Mouse (Mus musculus): ENCODE measurements around the gene Ppp1cc. TPM values are rescaled to one million over a fixed set of nuclear protein-coding genes. Genes with fewer than 3 reads are reported as not detected.
"Not testable (repeated sequence)": the region's sequence is repeated elsewhere in the genome, so short reads cannot be mapped to it uniquely, and the experiment has no call there.

Ppp1cc gene
- polyA plus RNA-seq, 1 experiment from 2014 or later: 137 TPM

DNA sequence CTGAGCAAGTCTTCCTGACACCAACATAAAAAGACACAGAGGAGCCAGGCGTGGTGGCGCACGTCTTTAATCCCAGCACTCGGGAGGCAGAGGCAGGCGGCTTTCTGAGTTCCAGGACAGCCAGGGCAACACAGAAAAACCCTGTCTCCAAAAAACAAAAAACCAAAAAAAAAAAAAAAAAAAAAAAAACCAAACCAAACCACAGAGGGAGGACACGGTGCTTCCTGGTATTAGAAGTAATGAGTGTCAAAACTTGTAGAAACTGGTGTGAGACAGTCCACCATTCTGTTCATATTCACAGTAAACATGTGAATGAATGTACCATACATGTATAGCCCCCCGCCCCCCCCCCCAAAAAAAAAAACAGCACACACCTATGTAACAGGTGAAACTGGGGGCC, 17.9 kb downstream of the Ppp1cc start:
- H3K4me3 ChIP-seq (ENCODE audit: low read depth, low read length): no peak overlapping the region
- no peaks in the 10 kb centered on the region for H3K4me1 ChIP-seq (ENCODE audit: insufficient read depth, low read depth, low read length)
- H3K36me3 ChIP-seq (ENCODE audit: insufficient read depth, low read length): peaks cover 15% of the 10 kb centered on the region; the same call in 1 of the 2 replicates
- TF ChIP-seq CTCF (IDR thresholded peaks at IDR 0.05) (no peak), EP300 (IDR thresholded peaks at IDR 0.05) (no peak)
- 83% methylated on average over 7 of the region's 7 CpGs for WGBS
- H3K9ac ChIP-seq (replicated peaks; ENCODE audit: low read depth): no peak overlapping the region
- DNase-seq (ENCODE audit: low spot score) (no peak), ATAC-seq (no peak)
- H3K27ac ChIP-seq (ENCODE audit: low read length): no peak overlapping the region
- H3K27me3 ChIP-seq (replicated peaks; ENCODE audit: insufficient read depth, low read length): no peaks in the 10 kb centered on the region
- no peaks in the 10 kb centered on the region for H3K9me3 ChIP-seq (ENCODE audit: low read length)
- no peak overlapping the region for H3K4me2 ChIP-seq (replicated peaks; ENCODE audit: low read depth, low read length)

DNA sequence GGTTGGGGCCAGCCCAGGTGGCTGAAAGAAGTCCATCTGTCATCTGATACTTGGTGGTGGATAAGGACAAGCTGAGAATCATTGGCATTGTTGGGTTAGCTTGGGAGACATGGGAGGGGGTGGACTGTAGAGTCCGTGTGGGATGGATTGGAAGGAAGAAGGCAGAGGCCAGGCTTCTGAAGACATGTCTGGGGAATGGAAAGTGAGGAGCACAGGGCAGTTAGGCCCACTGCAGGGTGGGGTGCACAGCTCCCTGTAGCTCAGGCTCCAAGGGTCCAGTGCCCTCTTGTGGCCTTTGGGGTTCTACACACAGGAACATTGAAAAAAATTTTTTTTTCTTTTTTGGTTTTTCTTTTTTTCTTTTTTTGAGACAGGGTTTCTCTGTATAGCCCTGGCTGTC, 18.3 kb downstream of the Ppp1cc start:
- H3K9me3 ChIP-seq (ENCODE audit: low read length): no peaks in the 10 kb centered on the region
- H3K4me1 ChIP-seq (ENCODE audit: insufficient read depth, low read depth, low read length): no peaks in the 10 kb centered on the region
- WGBS: 5% methylated on average over 1 of the region's 1 CpGs
- DNase-seq (ENCODE audit: low spot score) (peak; percentile 85), ATAC-seq (peak; percentile 81)
- H3K4me3 ChIP-seq (ENCODE audit: low read depth, low read length): no peak overlapping the region
- H3K27me3 ChIP-seq (replicated peaks; ENCODE audit: insufficient read depth, low read length): no peaks in the 10 kb centered on the region
- no peak overlapping the region for H3K9ac ChIP-seq (replicated peaks; ENCODE audit: low read depth)
- H3K4me2 ChIP-seq (replicated peaks; ENCODE audit: low read depth, low read length): no peak overlapping the region
- peaks cover 14% of the 10 kb centered on the region; the same call in 1 of the 2 replicates for H3K36me3 ChIP-seq (ENCODE audit: insufficient read depth, low read length)
- no peak overlapping the region for H3K27ac ChIP-seq (ENCODE audit: low read length)
- TF ChIP-seq CTCF (IDR thresholded peaks at IDR 0.05): peak; percentile 78
- TF ChIP-seq EP300 (IDR thresholded peaks at IDR 0.05): no peak

DNA sequence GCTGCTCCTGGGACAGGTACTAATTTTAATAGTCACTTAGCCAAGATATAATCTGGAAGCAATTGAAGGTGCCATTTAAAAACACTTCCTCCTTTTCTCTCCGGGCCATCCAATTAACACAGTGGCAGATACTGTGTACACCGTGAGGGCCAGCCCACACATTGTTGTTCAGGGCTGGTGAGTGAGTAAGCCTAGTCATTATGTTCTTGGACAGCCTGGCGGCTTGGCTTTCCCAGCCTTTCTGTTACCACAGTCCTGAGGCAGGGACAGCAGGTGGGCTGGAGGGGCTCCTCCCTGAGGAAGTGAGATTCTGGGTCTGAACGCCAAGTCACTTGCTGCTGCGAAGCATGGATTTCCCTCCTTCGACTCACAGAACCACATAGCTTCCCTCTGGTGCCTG, 21.6 kb downstream of the Ppp1cc start:
- Histone ChIP-seq H3K4me1 (ENCODE audit: insufficient read depth, low read depth, low read length) (no peaks in the 10 kb centered on the region), H3K27me3 (replicated peaks; ENCODE audit: insufficient read depth, low read length) (no peaks in the 10 kb centered on the region), H3K9me3 (ENCODE audit: low read length) (no peaks in the 10 kb centered on the region), H3K27ac (ENCODE audit: low read length) (no peak overlapping the region), H3K36me3 (ENCODE audit: insufficient read depth, low read length) (no peaks in the 10 kb centered on the region), H3K4me3 (ENCODE audit: low read depth, low read length) (no peak overlapping the region), H3K4me2 (replicated peaks; ENCODE audit: low read depth, low read length) (no peak overlapping the region), H3K9ac (replicated peaks; ENCODE audit: low read depth) (no peak overlapping the region)
- TF ChIP-seq CTCF (IDR thresholded peaks at IDR 0.05): no peak
- TF ChIP-seq EP300 (IDR thresholded peaks at IDR 0.05): no peak
- ATAC-seq (no peak), DNase-seq (ENCODE audit: low spot score) (no peak)
- 49% methylated on average over 6 of the region's 6 CpGs for WGBS

DNA sequence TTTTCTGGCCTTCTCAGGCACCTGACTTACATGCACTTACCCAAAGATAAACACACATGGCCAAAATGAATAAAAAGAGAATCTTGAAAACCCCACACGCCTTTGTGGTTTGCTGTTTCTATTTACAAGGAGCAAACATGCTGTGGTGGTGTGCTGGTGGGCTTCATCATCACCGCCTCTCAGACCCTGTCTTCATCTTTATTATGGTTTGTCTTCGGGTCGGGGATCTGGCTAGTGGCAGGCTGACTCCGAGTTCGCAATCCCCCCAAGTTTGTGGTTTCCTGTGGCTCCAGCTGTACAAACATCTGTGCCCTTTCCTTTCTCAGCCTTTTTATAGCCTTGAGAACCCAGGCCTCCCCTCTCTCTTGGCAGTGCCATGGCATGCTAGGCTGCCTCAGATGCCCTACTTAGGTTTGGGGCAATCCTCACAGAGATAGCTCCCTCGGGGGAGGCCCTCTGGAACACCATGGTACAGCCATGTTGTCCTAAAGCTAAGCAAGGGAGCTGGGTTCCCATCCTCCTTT, 26.3 kb downstream of the Ppp1cc start:
- Histone ChIP-seq H3K4me2 (replicated peaks; ENCODE audit: low read depth, low read length) (no peak overlapping the region), H3K27me3 (replicated peaks; ENCODE audit: insufficient read depth, low read length) (no peaks in the 10 kb centered on the region), H3K4me1 (ENCODE audit: insufficient read depth, low read depth, low read length) (no peaks in the 10 kb centered on the region), H3K9me3 (ENCODE audit: low read length) (no peaks in the 10 kb centered on the region), H3K27ac (ENCODE audit: low read length) (no peak overlapping the region), H3K4me3 (ENCODE audit: low read depth, low read length) (no peak overlapping the region), H3K9ac (replicated peaks; ENCODE audit: low read depth) (no peak overlapping the region), H3K36me3 (ENCODE audit: insufficient read depth, low read length) (no peaks in the 10 kb centered on the region)
- DNase-seq (ENCODE audit: low spot score) (no peak), ATAC-seq (no peak)
- WGBS: 83% methylated on average over 7 of the region's 7 CpGs
- TF ChIP-seq CTCF (IDR thresholded peaks at IDR 0.05): no peak
- TF ChIP-seq EP300 (IDR thresholded peaks at IDR 0.05): no peak

DNA sequence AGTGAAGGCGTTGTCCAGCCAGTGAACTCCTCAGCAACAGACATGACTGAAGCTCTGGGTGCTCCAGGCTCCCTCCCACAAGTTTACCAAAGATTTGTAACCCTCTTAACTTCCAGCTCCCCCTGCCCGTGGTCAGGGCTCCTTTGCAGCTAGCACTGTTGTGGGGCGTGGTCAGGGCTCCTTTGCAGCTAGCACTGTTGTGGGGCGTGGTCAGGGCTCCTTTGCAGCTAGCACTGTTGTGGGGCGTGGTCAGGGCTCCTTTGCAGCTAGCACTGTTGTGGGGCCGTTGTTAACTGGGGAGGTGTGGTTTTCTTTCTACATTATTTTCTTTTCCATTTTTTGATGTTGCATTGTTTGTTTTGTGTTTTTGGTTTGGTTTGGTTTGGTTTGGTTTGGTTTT, 26.8 kb downstream of the Ppp1cc start:
- H3K27me3 ChIP-seq (replicated peaks; ENCODE audit: insufficient read depth, low read length); H3K4me3 ChIP-seq (ENCODE audit: low read depth, low read length); H3K4me2 ChIP-seq (replicated peaks; ENCODE audit: low read depth, low read length); H3K4me1 ChIP-seq (ENCODE audit: insufficient read depth, low read depth, low read length); H3K9me3 ChIP-seq (ENCODE audit: low read length); DNase-seq (ENCODE audit: low spot score); H3K27ac ChIP-seq (ENCODE audit: low read length); H3K36me3 ChIP-seq (ENCODE audit: insufficient read depth, low read length); ATAC-seq; H3K9ac ChIP-seq (replicated peaks; ENCODE audit: low read depth): not testable (repeated sequence)
- WGBS: 96% methylated on average over 6 of the region's 6 CpGs

DNA sequence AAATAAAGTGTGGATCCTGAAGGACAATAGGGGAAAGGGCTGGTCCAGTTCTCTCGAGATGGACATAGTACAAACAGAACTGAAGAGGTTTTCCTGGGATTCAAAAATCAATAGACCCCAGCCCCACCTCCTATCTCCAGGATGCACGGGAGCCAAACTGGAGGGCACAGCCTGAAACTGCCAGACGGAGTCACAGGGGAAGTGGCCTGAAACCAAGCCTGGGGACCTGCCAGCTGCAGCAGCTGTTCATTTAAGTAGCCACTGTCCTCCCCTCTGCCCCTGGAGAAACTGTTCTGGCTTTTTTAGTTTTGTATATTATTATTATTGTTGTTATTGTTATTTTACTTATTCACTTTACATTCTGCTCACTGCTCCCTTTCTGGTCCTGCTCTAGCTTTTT, 31.0 kb downstream of the Ppp1cc start:
- ATAC-seq: no peak
- WGBS: 17% methylated on average over 2 of the region's 3 CpGs
- Histone ChIP-seq H3K9ac (replicated peaks; ENCODE audit: low read depth) (no peak overlapping the region), H3K9me3 (ENCODE audit: low read length) (no peaks in the 10 kb centered on the region), H3K36me3 (ENCODE audit: insufficient read depth, low read length) (no peaks in the 10 kb centered on the region), H3K27me3 (replicated peaks; ENCODE audit: insufficient read depth, low read length) (no peaks in the 10 kb centered on the region), H3K4me3 (ENCODE audit: low read depth, low read length) (no peak overlapping the region), H3K27ac (ENCODE audit: low read length) (no peak overlapping the region), H3K4me1 (ENCODE audit: insufficient read depth, low read depth, low read length) (no peaks in the 10 kb centered on the region), H3K4me2 (replicated peaks; ENCODE audit: low read depth, low read length) (no peak overlapping the region)
- no peak for DNase-seq (ENCODE audit: low spot score)
- TF ChIP-seq EP300 (IDR thresholded peaks at IDR 0.05): no peak
- no peak for TF ChIP-seq CTCF (IDR thresholded peaks at IDR 0.05)

DNA sequence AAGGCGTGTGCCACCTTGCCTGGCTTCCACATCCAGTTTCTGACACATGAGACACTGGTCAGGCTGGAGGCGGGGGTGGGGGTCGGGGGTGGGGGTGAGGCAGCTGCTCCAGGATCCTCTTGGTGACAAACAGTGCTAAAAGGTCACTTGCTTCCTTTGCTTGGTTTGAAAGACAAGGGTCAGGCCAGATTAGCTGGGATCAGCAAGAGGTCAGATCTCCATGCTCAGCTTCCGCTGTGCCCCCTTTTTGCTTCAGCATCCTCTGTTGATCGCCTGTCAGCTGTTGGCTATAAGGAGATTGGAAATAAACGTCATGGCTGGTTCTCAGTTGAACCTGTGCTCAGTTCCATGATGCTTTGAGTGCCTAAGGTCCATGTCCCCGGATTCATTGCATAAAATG, 32.4 kb downstream of the Ppp1cc start:
- no peaks in the 10 kb centered on the region for H3K36me3 ChIP-seq (ENCODE audit: insufficient read depth, low read length)
- no peaks in the 10 kb centered on the region for H3K4me1 ChIP-seq (ENCODE audit: insufficient read depth, low read depth, low read length)
- no peak for DNase-seq (ENCODE audit: low spot score)
- no peak overlapping the region for H3K4me2 ChIP-seq (replicated peaks; ENCODE audit: low read depth, low read length)
- ATAC-seq: no peak
- H3K4me3 ChIP-seq (ENCODE audit: low read depth, low read length): no peak overlapping the region
- 59% methylated on average over 7 of the region's 7 CpGs for WGBS
- no peak overlapping the region for H3K9ac ChIP-seq (replicated peaks; ENCODE audit: low read depth)
- TF ChIP-seq EP300 (IDR thresholded peaks at IDR 0.05) (no peak), CTCF (IDR thresholded peaks at IDR 0.05) (no peak)
- H3K9me3 ChIP-seq (ENCODE audit: low read length): no peaks in the 10 kb centered on the region
- H3K27ac ChIP-seq (ENCODE audit: low read length): no peak overlapping the region
- no peaks in the 10 kb centered on the region for H3K27me3 ChIP-seq (replicated peaks; ENCODE audit: insufficient read depth, low read length)

Measured in lung, postnatal 0 days (tissue).